ENCODE assay signal across 1 mouse cellular context in the genomic region with DNA sequence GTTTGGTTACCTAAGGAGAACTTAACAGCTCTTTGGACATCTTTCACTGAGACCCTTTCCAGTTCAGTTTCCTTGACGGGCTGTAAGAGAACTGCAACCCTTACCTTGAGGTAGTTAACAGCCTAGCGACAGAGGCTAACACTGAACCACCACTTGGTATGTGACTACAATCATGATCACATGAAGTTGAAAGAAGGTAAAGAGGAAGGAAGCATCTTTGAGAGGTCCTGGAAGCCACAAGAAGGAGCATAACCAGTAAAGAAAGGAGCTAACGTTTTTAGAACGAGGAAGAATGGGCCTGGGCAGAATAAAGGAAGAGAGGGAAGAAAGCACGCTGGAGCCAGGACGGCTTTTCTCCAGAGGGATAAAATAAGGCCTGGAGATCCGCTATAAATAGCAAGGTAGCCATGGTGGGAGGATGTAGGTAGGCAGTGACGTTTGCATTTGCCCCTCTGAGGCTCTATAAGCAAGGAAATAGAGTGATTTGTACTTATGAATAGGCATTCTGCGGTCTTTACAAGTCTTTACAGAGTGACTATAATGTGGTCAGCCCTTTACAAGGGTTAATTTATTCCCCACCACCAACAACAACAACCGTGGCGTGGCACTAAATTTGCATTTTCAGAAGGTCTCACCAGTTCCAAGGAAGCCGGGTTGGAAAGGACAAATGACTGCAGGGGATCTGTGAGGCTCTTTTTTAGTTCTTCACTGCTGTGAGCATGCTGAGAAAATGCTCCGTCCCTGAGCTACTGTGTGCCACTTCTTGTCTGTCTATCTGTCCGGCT.
TF ChIP-seq lines count a peak whose summit lies in the region.

No protein-coding gene starts in this region.

TF ChIP-seq in MEL, 35 proteins besides CTCF, POLR2A, EP300 and RAD21:
- peak; percentile 29; the same call in 1 of the 2 replicates for TF ChIP-seq MXI1 (IDR thresholded peaks at IDR 0.05; ENCODE audit: low read depth, low read length)
- peak; percentile 59; the same call in 1 of the 2 replicates for TF ChIP-seq JUND (IDR thresholded peaks at IDR 0.05; ENCODE audit: low read depth, low read length)
- 0 out of 2 replicates have a peak, but pooled peaks have one; percentile 41 for TF ChIP-seq ZNF384 (IDR thresholded peaks at IDR 0.05; ENCODE audit: low read depth, low read length)
- TF ChIP-seq BHLHE40 (IDR thresholded peaks at IDR 0.05; ENCODE audit: borderline replicate concordance, low read depth, low read length), result no peak
- TF ChIP-seq GABPA (IDR thresholded peaks at IDR 0.05; ENCODE audit: low read depth, low read length), result 0 out of 2 replicates have a peak, but pooled peaks have one; percentile 27
- TF ChIP-seq MEF2A (IDR thresholded peaks at IDR 0.05; ENCODE audit: extremely low read depth, insufficient replicate concordance, low read depth, low read length, poor library complexity, severe bottlenecking), result 0 out of 2 replicates have a peak, but pooled peaks have one; percentile 2
- no peak; the same call in 1 of the 2 replicates for TF ChIP-seq POLR2AphosphoS2 (IDR thresholded peaks at IDR 0.05; ENCODE audit: low read length)
- TF ChIP-seq NELFE (IDR thresholded peaks at IDR 0.05; ENCODE audit: low read depth, low read length), result no peak
- peak; percentile 0; the same call in 1 of the 2 replicates for TF ChIP-seq RCOR1 (IDR thresholded peaks at IDR 0.05; ENCODE audit: low read depth, low read length)
- TF ChIP-seq E2F4 (IDR thresholded peaks at IDR 0.05; ENCODE audit: borderline replicate concordance, low read depth, low read length), result 0 out of 2 replicates have a peak, but pooled peaks have one; percentile 8
- TF ChIP-seq ZMIZ1 (IDR thresholded peaks at IDR 0.05; ENCODE audit: low read depth, low read length), result peak; percentile 85
- peak; percentile 96; the same call in 1 of the 2 replicates for TF ChIP-seq CHD1 (IDR thresholded peaks at IDR 0.05; ENCODE audit: low read depth, low read length)
- TF ChIP-seq SIN3A (IDR thresholded peaks at IDR 0.05; ENCODE audit: low read length), result peak; percentile 46; the same call in 1 of the 2 replicates
- TF ChIP-seq POLR2AphosphoS5 (IDR thresholded peaks at IDR 0.05; ENCODE audit: borderline replicate concordance, low read depth, low read length), result peak; percentile 33; the same call in 1 of the 2 replicates
- no peak for TF ChIP-seq USF1 (IDR thresholded peaks at IDR 0.05; ENCODE audit: low read depth, low read length)
- no peak; the same call in 1 of the 2 replicates for TF ChIP-seq ETS1 (IDR thresholded peaks at IDR 0.05; ENCODE audit: low read depth, low read length)
- peak; percentile 1; the same call in 1 of the 2 replicates for TF ChIP-seq KAT2A (conservative IDR thresholded peaks at IDR 0.05; ENCODE audit: low read depth, low read length)
- 0 out of 2 replicates have a peak, but pooled peaks have one; percentile 5 for TF ChIP-seq SMC3 (IDR thresholded peaks at IDR 0.05; ENCODE audit: low read depth, low read length)
- TF ChIP-seq ZKSCAN1 (IDR thresholded peaks at IDR 0.05; ENCODE audit: low read depth, low read length), result 0 out of 2 replicates have a peak, but pooled peaks have one; percentile 25
- no peak for TF ChIP-seq UBTF (IDR thresholded peaks at IDR 0.05; ENCODE audit: borderline replicate concordance, insufficient read depth, low read depth, low read length)
- peak; percentile 61 for TF ChIP-seq TBP (IDR thresholded peaks at IDR 0.05; ENCODE audit: low read depth, low read length)
- no peak; the same call in 1 of the 2 replicates for TF ChIP-seq HCFC1 (IDR thresholded peaks at IDR 0.05; ENCODE audit: low read depth, low read length)
- no peak; the same call in 1 of the 2 replicates for TF ChIP-seq MAZ (IDR thresholded peaks at IDR 0.05; ENCODE audit: low read depth, low read length)
